24 mouse cellular contexts compared by ENCODE assay signal in the genomic region with DNA sequence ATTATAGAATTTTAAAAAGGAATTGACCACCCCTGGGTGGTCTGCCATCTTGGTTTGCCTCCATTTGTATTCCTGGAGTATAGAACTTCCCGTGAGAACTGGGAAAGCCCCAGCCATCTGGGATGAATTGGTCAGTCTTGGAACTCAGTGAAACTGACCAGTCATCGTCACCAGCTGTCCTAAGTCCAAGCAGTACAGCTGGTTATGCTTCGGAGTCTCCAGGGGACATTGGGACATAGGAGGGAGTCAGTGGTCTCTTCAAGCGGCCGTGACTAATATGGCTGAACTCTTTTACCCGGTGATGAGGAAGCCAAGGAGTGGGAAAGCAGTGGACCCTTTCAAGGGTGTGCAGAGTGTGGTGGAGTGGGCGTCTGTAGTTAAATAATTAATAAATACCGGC. TPM values are rescaled to one million over a fixed set of nuclear protein-coding genes. Genes with fewer than 3 reads are reported as not detected.
"Had no signal": no experiment of that assay in that cellular context is flagged by ENCODE, and none has a peak within 500 bp of the region (broad histone marks: within the 10 kb centered on the region; RNA-seq: fewer than 3 reads in every experiment).

No protein-coding gene starts in this region.

- H3K27ac ChIP-seq: layer of hippocampus, adult 2 months; limb, embryonic 10.5 days; limb, embryonic 13.5 days; liver, embryonic 12.5 days; liver, embryonic 15.5 days; lung, embryonic 15.5 days; midbrain, embryonic 10.5 days; midbrain, embryonic 13.5 days; neural tube, embryonic 13.5 days had no signal

- H3K36me3 ChIP-seq: limb, embryonic 10.5 days; limb, embryonic 13.5 days; liver, embryonic 12.5 days; liver, embryonic 15.5 days; lung, embryonic 15.5 days; midbrain, embryonic 10.5 days; midbrain, embryonic 13.5 days; neural tube, embryonic 13.5 days had no signal

- H3K4me3 ChIP-seq: layer of hippocampus, adult 2 months; limb, embryonic 10.5 days; limb, embryonic 13.5 days; liver, embryonic 12.5 days; liver, embryonic 15.5 days; lung, embryonic 15.5 days; megakaryocyte, embryonic 14.5 days; midbrain, embryonic 10.5 days; midbrain, embryonic 13.5 days; myocyte; neural tube, embryonic 13.5 days had no signal

- DNase-seq: kidney, adult 9 months; kidney, postnatal 25 days; layer of hippocampus, adult 9-11 months; lung, adult 18-20 months; right cerebral cortex, postnatal 25 days had no signal

- H3K4me1 ChIP-seq: lung, embryonic 15.5 days had no signal

- H3K27me3 ChIP-seq: liver, embryonic 15.5 days; lung, embryonic 15.5 days had no signal

RNA-seq across cellular contexts. Expression of a gene that starts 31.6 kb away (rescaled TPM):
- total RNA-seq: layer of hippocampus, adult 2 months; layer of hippocampus, postnatal 25 days; left cerebral cortex, adult 18-20 months; left cerebral cortex, postnatal 25 days; monocyte, adult 5-6 weeks; neutrophil, adult 5-6 weeks had no signal
- polyA plus RNA-seq: limb, embryonic 10.5 days; liver, embryonic 12.5 days; liver, embryonic 15.5 days; midbrain, embryonic 10.5 days; midbrain, embryonic 13.5 days; midbrain, embryonic 16.5 days; myocyte; neural tube, embryonic 13.5 days; small intestine, adult 2 months; spleen, adult 2 months had no signal
